Mouse (Mus musculus) megakaryocyte, embryonic 14.5 days (primary cell): Measurements from ENCODE around the gene Kri1.

Source experiments
- FLI1 ChIP-seq: IDR thresholded peaks from 2 replicates; pipeline ENCODE4 v1.6.1; 2012; ENCODE audit warnings: low read length, inconsistent platforms, mixed read lengths
- GATA1 ChIP-seq: IDR thresholded peaks from 3 replicates; pipeline ENCODE4 v1.6.1; 2012; ENCODE audit warnings: mixed read lengths, low read length, inconsistent platforms, borderline replicate concordance

DNA sequence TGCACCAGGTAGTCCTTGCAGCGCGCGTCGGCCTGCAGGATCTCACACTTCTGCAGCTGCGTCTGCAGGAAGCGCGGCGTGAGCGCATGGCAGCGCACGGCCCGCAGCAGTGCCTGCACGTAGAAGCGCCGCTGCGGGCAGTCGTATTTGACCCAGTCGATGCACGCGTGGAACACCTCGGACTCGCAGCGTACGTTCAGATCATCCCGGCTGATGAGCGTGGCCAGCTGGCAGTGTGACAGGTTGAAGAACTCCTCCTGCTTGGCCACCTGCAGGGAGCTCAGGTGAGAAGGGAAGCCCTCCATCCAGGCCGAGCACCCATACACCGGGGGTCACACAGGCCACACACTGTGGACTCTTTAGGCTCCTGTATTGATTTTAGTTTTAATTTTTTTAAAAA is 54.0 kb downstream of the Kri1 start:
- TF ChIP-seq GATA1 = no peak
- TF ChIP-seq FLI1 = no peak
